Mouse (Mus musculus) cerebellum, adult 11-12 months (tissue): ENCODE data around the gene 1700021F07Rik.

Experiments used
- DNase-seq: peaks from one replicate; pipeline ENCODE4 v3.0.0; 2022

The 1700021F07Rik gene

DNA sequence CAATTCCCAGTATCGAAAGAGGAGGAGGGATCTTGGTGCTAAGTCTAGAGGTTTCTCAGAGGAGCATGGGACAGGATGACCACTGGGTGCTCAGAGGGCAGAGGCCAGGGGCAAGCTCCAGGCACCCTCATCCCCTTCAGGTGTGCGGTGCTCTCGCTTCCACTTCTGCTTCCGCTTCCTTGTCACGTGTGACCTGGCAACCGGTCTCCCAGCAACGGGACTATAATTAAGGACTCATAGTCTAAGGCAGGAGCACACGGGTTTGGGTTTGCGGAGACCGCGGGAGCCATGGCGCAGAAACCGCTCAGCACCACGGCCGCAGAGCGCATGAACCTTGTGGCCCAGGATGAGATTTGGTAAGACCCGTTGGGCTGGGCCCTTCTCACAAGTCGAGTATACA is at the start of gene 1700021F07Rik:
Gene 1700021F07Rik (plus strand): TSS at position 211 of the 400 bp plus-strand sequence.
- DNase-seq = no peak

DNA sequence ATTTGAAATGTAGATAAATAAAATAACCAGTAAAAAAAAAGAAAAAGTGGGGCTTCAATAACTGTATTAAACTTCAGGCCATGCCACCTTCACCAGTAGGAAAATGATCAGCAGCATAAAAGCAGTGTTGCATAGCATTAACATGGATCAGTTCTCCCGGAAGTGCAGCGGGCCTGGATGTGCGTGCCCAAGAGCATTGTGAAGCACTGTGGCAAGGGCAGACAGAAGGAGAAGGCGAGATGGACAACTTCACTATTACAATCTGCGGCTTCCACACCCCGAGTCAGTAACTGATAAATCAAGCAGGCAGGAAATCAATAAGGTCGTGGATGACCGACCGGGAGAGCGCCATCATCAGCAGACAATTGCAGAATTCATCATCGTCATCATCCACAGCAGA is 49.2 kb upstream of the 1700021F07Rik start:
- DNase-seq = no peak

DNA sequence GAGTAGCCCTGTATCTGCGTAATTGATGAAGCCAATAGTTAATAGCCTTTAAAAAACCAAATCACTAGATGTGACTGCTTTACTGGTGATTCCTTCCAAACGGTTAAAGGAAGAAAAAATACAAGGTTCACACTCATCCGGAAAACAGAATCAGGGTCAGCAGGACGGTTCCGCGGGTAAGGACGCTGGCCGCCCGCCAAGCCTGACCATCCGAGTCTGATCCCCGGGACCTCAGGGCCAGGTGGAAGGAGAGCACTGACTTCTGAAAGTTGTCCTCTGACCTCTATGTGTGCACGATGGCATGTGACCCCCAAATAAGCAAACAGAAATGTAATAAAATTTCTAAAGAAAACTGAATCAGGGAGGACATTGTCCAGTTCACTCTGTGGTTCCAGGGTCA is 43.3 kb upstream of the 1700021F07Rik start:
- DNase-seq = no peak

DNA sequence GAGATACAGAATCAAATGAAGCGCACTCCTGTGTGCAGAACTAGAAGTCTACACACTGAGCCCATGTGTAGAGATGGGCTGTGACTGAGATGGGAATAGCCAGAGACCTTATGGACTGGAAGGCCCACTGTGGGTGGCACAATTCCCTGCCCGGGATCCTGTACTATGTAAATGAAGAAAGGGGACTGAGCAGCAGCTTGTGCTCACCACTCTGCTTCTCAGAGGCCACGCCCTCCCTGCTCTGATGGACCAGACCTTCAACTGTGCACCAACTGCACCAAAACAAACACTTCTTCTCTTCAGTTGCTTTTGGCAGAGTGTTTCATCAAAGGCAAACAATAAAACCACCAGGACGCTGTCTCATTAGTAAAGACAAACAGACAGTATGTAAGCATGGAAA is 37.9 kb upstream of the 1700021F07Rik start:
- no peak for DNase-seq

DNA sequence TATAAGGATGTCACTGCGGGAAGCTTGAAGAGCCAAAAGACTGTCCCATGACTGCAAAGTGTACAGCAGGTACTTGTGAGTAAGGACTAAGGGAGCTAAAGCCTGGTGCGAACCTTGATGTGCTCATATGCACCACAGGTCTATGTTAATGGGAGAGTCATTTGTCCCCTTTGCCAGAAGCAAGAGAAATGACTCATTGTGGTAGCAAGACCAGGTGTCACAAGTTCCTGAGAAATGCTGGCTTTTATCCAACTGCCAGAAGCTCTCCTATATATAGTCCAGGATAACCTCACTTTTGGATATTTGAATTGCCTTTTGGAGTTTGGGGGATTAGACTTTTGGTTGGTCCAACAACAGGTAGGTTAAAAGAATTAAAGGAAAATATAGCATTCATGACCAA is 22.8 kb upstream of the 1700021F07Rik start:
- no peak for DNase-seq

DNA sequence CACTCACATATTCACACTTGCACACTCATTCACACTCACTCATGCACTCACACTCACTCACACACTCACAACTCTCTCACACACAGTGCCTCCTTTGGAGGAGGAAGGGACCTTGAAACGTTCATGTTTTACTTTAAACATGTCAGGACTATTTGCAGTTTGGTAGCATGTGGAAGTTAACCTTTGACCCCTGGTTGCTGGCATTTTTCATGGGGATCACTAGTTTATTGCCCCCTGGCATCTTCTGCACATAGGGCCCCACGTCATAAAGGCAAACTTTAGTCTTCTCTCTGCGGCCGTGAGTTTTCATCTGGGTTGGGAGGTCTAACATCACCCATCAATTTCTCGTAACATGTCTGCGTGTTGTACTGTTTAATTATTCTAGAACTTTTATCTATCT is 8.4 kb upstream of the 1700021F07Rik start:
- no peak for DNase-seq

DNA sequence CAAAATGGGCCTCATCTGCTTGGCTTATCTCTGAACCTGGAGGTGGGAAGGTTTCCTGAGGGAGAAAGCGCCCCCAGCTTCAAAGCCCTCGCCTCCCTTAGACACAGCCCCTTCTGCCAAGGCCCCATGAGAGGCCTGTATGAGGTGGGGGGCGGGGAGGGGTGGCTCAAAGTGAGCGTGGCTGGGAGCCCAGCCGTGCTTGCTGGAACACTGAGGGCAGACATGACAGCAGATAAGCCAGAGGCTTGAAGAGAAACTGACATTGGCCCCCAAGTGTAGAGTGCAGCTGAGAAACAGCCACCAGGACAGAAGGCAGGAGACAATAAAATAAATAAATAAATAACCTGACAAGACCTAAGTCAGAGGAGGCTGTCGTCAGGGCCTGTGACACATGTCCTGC is 7.2 kb upstream of the 1700021F07Rik start:
- DNase-seq = no peak

DNA sequence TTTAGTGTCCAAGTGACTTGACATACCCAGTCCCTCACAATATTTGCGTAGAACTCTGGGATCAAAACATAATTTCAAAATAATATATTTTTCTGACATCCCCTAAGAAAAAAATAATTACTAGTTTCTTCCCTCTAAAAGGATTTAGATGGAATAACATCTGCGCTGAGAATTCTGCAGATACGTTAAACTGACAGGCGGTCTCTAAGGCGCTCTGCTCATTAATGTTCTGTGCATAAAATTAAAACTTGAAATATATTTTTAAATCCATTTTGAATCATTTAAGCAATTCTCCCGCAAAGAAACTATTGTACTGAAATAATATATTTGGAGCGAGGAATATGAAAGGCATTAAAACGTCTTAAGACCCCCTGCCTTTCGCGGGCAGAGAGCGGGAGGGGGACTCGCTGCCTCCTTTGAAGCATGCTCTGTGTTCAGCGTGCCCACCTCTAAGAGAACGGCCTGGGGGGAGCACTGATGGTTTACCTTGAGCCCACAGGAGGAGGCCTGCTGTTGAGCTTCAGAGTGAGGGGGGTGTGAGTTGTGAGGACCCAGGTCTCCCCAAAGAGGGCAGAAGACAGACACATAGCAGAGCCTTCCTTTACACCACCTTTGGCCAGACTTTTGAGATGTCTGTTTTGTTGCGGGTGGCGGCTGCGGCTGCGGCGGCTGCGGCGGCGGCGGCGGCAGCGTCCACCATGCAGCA is 6.1 kb upstream of the 1700021F07Rik start:
- no peak for DNase-seq

DNA sequence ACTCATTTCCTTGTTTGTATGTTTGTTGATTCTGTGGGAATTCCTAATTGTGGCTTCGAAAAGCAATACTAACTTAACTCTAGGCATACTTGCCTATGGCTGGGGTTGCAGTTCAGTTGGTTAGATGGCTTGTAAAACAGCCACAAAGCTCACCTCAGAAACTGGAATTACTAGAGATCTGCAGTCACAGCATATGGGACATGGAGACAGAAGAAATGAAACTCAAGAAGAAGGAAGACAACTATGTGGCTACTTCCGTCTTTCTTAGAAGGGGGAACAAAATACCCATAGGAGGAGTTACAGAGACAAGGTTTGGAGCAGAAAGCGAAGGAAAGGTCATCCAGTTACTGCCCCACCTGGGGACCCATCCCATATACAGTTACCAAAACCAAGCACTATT is 6.1 kb downstream of the 1700021F07Rik start:
- no peak for DNase-seq

DNA sequence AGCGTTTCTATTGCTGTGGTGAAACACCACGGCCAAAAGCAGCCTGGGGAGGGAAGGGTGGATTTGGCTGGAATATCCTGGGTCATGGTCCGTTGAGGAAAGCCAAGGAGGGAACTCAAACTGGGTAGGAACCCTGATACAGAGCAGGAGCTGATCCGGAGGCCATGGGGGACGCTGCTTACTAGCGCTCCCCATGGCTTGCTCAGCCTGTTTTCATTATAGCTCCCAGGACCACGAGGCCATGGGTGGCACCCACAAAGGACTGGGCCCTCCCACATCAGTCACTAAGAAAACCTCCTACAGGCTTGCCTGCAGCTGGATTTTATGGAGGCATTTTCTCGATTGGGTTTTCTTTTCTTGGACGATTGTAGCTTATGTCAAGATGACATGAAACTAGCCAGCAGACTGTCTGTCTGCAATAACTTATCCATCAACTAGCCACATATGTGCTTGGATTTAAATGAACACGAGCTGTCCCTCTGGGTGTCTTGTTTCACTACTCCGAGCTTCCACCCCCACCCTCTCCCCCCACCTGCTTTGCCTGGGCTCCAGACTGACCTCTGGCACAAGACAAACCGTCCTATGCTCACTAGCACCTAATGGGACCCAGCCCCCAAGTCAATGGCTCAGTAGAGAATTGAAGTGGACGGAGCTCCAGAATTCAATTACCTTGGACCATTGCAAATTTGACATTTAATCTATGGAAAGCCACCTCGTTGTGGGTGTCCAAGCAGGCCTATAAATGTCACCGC is 10.5 kb downstream of the 1700021F07Rik start:
- no peak for DNase-seq

DNA sequence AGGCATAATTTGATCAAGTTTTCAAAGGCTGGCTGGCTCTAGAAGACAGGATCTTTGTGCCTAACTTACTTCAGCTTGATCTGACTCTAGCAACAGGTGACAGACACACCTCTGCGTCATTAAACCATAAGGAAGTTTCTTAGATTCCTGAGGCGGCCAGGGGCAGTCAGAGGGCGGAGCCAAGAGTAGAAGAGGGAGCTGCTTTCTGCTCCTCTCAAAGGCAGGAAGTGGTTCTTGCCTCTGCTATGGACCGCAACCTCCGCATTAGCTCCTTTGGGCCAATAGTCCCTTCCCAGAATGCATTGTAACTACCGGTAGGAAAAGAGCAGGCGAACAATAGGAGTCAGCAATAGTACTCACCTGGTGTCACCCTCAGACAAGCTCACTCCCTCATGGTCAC is 12.2 kb downstream of the 1700021F07Rik start:
- no peak for DNase-seq

DNA sequence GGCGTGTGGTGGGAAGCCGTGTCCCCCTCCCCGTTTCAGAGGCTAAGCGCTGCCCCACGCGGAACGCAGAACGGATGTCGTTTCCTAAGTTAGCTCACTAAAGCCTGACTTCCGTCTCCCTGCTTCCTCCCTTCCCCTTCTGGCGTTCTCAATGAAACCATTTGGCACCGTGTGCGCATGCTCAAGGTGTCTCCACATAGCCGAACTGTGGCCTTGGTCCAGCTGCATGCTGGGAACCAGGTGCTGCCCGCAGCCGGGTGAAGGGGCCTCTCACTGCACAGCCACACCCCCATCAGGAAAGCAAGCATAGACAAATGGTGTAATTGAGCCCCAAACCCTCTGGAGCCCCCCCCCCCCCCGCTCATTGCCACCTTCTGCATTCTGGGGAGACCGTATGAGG is 13.0 kb downstream of the 1700021F07Rik start:
- peak; percentile 76 for DNase-seq

DNA sequence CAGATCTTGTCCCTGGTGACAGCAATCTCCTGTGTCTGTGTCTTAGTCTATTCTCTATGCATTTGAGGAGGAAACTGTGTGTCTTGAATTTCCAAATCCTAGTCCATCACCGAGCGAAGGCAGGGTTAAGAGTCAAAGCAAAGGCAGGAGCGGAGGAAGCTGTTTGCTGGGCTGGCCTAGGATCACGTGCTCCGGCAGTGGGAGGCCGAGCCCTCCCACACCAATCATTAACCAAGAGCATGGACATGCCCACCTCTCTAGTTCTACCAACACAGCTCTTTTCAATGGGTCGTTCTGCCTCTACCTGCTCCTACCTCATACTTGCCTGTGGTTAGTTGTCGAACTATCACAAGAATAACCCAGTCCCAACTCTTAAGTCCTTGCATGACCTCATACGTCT is 13.5 kb downstream of the 1700021F07Rik start:
- no peak for DNase-seq

DNA sequence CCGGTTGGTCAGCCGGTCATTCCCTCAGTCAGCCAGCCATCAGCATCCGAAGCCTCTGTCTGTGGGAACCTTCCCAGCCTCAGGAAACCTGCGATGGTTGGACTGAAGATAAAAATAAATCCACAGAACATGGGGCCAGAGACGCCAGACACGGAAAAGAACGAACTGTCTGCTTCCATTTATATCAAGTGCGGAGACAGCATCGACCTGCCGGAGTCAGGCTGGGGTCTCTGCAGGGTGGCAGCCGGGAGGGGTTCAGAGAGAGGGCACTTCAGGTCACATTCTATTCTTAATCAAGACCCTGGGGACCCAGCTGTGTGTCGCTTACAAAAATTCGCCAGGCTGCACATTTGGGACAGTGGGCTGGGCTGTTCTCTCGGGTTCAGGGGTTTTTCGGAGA is 17.4 kb downstream of the 1700021F07Rik start:
- DNase-seq = no peak

DNA sequence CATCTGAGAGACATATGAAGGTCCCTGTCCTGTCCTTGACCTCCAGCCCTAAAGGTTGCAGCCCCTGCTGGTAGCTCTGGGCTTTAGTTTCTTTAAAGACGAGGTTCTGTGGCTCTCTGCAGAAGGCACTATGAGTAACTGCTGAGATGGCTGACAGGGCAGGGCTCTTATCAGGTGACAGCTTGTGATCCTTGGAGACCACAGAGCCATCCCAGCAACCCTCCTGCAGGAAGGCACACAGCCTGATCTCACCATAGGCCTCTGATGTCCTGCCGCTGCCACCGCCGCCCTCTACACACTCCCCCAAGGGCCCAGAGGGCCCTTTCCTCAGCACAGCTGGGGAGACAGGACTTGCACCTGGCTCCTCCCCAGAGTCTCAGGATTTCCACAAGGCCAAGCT is 19.4 kb downstream of the 1700021F07Rik start:
- DNase-seq = no peak

DNA sequence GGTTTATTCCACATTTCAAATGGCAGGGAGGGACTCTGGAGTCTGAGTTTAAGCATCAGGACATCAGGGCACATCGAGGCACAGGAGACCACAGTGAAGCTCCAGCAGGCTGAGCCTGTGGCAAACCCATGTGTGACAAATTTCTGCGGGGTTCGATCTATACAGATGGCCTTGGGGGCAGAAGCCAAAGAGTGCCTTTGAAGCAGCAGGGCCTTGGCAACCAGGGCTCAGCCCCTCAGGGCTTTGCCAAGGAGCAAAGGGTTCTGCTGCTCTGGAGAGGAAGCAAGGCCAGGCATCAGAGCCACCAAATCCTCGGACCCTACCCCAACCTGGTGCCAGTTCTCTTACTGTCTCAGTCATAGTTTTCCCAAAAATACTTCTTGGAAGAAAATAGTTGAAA is 20.3 kb downstream of the 1700021F07Rik start:
- DNase-seq = no peak

DNA sequence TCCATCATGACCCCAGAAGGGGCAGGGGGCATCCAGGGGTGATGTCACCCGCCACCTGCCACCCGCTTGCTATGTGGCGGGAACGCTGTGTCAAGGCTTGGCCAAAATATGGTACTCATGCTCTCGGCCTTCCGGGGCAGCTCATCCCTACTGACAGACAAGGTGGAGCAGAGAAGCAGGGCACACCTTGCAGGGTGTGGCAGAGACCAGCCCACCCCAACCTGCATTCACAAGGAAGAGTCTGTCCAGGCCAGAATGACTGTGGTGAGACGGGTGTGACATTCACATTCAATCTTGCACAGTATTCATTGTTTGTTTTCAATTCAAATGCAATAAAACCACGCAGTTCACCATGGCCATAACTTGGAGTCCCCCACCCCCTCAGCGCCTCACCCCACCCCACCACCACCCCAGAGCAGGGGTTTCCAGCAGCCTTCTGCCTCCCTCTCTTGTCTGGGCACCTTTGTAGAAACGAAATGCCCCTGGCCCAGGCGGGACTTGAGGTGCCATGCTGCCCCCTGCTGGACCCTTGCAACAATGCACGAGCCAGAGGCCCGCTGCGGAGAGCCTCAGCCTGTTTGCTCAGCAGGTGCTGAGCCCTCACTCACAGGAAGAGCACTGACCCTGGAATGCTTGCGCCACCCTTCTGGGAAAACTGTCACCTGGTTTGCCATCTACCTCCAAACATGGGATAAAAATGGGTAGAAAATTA is 23.8 kb downstream of the 1700021F07Rik start:
- peak; percentile 33 for DNase-seq

DNA sequence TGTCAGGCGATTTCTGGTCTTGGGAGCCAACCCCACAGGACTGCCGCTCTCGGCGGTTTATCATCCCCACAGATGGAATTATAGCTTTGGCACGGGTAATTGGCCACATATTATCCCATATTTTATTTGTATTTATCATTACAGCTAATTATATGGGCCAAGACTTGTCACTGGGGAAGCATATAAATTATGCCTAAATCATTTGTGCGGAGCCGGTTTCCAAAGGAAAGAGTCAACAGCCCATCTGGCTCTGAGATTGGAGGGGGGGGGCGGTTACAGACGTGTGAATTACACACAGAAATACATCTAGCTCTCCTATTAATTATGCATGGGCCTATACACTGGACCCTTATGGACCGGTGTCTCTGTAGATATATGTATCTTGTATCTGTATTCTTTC is 26.9 kb downstream of the 1700021F07Rik start:
- DNase-seq = no peak

DNA sequence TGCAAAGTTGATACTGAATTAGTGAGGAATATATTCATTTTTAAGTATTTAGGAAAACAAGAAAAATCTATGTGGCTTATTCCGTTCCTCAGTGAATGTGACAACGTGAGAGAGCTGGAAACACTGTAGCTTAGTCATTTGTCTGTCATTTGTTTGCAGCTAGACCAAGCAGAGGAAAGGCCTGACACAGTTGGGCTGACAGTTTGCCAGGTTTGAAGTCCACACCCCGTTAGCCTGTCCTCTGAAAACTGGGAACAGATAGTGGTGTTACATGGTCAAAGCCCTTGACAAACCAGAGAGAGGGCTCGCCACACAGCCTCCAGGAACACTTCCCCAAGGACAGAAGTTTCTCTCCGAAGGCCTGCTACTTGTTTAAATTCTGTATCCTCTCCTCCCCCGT is 28.3 kb downstream of the 1700021F07Rik start:
- no peak for DNase-seq

DNA sequence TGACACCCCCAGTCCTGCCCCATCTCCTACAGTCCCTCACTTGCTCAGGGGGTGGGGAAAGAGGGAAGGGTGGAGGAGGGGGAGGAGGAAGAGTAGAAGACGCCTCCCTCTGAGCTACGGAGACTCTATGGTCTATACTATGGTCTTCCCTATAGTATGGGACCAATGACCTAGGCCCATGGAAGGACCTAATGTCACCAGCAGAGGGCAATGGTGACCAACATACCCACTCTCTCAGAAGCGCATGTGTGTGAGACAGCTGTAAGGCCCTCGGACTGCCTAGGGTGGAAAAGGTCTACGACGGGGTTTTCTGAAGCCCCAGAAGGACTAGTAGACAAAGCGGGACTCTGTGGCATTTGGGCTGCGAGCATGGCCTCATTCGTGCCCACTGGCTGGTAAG is 31.5 kb downstream of the 1700021F07Rik start:
- DNase-seq = no peak

DNA sequence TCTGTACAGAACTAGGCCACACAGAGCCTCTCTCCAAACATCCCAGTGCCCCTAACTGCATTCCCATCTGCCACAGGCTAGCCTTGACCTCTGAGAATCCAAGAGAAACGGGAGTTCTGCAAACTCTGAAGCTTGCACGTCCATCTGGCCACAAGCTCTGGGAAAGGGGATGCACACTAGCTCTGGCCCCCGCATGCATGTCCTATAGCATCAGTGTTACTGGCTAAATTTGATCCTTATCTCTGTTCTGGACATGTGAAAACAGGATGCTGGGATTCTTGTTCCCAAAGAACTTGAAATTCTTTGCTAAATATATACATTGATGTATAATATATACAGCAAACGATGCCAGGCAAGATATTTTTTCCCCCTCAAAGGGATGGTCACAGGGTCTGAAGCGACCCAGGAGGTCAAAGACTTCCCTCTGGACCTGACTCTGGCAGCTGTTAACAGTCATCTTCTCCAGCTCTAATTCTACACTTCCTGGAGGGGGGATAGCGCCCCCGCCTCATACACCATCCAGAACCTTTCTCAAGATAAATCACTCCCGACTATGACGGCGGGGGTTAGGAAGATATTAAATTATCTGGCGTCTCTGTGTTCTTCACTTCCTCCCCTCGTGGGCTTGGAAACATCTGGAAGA is 36.5 kb downstream of the 1700021F07Rik start:
- no peak for DNase-seq

DNA sequence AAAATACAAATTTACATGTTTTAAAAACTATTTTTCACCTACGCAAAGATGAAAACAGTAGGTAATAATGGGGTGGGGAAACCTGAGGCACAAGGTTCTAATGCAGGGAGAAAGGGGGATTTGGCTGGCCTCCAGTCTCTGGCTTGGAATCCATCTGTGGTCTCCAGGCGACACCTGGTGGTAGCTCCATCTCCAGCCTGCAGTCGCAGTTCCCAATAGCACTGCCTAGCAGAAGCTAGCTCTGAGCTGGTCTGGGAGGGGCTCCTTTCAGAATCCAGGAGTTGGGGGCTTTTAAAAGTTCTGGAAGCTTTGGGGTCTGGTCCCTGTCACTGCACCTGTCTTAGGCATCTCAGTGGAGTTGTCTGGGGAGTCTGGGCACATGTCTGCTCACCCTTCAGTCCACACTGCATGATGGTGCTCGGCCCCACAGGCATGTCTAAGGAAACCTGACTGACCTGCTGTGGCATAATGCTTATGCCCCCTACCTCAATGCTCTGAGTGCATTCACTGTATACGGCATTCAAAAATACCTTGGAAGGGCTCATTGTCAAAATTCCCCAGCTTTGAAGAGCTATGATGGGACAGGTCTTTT is 39.6 kb downstream of the 1700021F07Rik start:
- no peak for DNase-seq

DNA sequence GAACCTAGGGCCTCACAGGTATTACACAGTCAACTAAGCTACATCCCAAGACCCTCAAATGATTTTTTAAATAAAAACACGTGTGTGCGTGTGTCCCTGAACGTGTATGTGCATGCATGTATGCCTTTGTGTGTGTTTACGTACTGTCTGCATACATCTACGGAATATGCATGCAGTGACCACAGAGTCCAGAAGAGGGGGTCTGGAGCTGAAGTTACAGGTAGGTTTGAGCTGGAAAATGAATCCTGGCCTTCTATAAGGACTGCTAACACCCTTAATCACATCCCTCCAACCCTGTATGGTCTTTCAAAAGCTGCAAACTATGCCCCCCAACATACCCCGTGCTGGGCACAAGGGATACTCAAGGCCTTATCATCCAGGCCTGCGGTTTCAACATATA is 41.0 kb downstream of the 1700021F07Rik start:
- DNase-seq = no peak
